Mouse (Mus musculus): ENCODE measurements around the gene Orai1. TPM values are rescaled to one million over a fixed set of nuclear protein-coding genes. Genes with fewer than 3 reads are reported as not detected.
"Not testable (repeated sequence)": the region's sequence is repeated elsewhere in the genome, so short reads cannot be mapped to it uniquely, and the experiment has no call there.

Gene Orai1
- polyA plus RNA-seq (2015; fragmentation: Nextera tagmentation; extraction: Ambion mirVana), result 16.6 and 18.3 TPM in 2 replicates

DNA sequence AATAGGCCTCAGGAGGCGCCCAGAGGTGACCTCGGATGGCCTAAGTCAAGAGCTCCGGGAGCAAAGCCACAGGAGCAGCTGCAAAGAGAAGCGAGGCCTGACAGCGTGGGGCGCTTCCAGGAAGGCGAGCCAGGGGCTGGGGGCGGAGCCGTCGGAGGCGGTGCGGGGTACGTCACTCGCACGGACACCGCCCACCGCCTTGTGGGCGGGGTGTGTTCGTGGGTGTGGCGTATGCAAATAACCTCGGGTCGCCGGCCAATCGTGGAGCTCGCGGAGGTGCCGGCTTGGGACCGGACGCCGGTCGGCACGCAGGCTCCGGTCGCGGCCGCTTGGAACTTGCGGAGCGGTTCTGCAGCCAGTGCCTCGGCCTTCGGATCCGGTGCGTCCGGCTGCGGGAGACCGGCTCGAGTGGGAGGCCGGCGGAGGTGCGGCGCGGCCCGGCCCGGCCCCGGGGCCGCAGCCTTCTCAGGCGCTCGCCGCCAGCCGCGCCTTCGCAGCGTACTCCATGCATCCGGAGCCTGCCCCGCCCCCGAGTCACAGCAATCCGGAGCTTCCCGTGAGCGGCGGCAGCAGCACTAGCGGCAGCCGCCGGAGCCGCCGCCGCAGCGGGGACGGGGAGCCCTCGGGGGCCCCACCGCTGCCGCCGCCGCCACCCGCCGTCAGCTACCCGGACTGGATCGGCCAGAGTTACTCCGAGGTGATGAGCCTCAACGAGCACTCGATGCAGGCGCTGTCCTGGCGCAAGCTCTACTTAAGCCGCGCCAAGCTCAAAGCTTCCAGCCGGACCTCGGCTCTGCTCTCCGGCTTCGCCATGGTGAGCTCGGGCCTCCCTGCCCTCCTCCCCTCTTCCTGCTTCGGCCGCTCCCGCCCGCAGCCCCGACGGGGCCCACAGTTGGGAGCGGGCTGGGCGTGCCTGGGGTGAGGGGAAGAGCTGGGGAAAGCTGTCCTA lies at the start of gene Orai1:
Gene Orai1, plus strand, starts transcription at position 322 of the 949 bp plus-strand sequence.
- H3K27me3 ChIP-seq (ENCODE audit: control insufficient read depth, insufficient read depth, low read length), result no peaks in the 10 kb centered on the region
- H3K9ac ChIP-seq (ENCODE audit: low read length), result peak within 1 kb of the TSS; percentile 90
- no peaks in the 10 kb centered on the region for H3K9me3 ChIP-seq (replicated peaks; ENCODE audit: control insufficient read depth, low read length)
- peak within 1 kb of the TSS; percentile 98 for H3K27ac ChIP-seq (ENCODE audit: low read length)
- peaks cover 34% of the 10 kb centered on the region for H3K4me1 ChIP-seq (ENCODE audit: control insufficient read depth, insufficient read depth, low read length)
- peak within 1 kb of the TSS; percentile 68 for H3K4me2 ChIP-seq (ENCODE audit: low read depth, low read length)
- ATAC-seq (ENCODE audit: insufficient read depth, low FRiP score), result peak; percentile 96
- no peaks in the 10 kb centered on the region for H3K36me3 ChIP-seq (ENCODE audit: control insufficient read depth, insufficient read depth, low read length)
- peak within 1 kb of the TSS; percentile 84 for H3K4me3 ChIP-seq (replicated peaks; ENCODE audit: low read length)
- WGBS, result under 1% methylated on average over 93 of the region's 106 CpGs

DNA sequence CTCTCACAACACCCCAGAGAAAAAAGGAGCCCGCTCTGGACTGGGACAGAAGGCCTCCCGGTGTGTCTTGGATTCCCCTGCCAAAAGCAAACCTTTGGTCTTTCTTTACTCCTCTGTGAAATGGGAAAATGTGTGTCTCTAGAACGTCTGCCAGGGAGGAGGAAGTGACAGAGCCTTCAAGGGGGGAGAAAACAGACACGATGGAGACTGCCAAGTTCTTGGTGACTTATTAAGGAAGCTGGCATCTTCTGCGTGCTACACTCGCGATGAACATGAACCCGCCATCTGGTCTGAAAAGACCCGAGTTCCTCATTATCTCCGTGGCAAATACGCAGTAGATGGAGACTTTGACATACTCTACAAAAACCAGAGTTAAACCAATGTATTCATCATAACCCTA lies 49.4 kb upstream of the Orai1 start:
- Histone ChIP-seq H3K27me3 (ENCODE audit: control insufficient read depth, insufficient read depth, low read length) (no peaks in the 10 kb centered on the region), H3K4me1 (ENCODE audit: control insufficient read depth, insufficient read depth, low read length) (no peaks in the 10 kb centered on the region; the same call in none of the 2 replicates), H3K27ac (ENCODE audit: low read length) (peak overlapping the region; percentile 73), H3K4me3 (replicated peaks; ENCODE audit: low read length) (no peak overlapping the region), H3K4me2 (ENCODE audit: low read depth, low read length) (no peak overlapping the region), H3K9ac (ENCODE audit: low read length) (no peak overlapping the region), H3K9me3 (replicated peaks; ENCODE audit: control insufficient read depth, low read length) (no peaks in the 10 kb centered on the region), H3K36me3 (ENCODE audit: control insufficient read depth, insufficient read depth, low read length) (no peaks in the 10 kb centered on the region)
- 72% methylated on average over 11 of the region's 11 CpGs for WGBS
- ATAC-seq (ENCODE audit: insufficient read depth, low FRiP score), result no peak

DNA sequence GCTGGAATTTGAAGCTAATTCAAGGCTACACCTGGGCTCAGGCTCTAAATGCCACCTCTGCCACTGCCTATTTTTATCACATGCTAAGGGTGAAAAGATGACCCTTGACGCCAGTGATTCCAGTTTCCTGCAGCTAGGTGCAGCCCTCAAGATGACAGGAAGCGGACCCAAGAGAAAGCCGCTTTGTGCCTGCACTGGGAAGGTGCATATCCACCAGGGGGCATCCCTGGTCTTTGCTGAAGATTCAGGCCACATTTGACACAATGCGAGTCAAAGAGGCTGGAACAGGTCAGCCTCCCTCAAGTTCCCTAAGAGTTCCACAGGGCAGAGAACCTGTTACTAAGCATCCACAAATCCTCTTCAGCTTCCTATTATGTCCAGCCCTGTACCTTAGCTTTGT lies 46.6 kb upstream of the Orai1 start:
- no peak overlapping the region for H3K27ac ChIP-seq (ENCODE audit: low read length)
- no peak overlapping the region for H3K9ac ChIP-seq (ENCODE audit: low read length)
- ATAC-seq (ENCODE audit: insufficient read depth, low FRiP score), result no peak
- no peaks in the 10 kb centered on the region for H3K9me3 ChIP-seq (replicated peaks; ENCODE audit: control insufficient read depth, low read length)
- H3K4me2 ChIP-seq (ENCODE audit: low read depth, low read length), result no peak overlapping the region
- no peaks in the 10 kb centered on the region for H3K36me3 ChIP-seq (ENCODE audit: control insufficient read depth, insufficient read depth, low read length)
- H3K4me3 ChIP-seq (replicated peaks; ENCODE audit: low read length), result no peak overlapping the region
- no peaks in the 10 kb centered on the region; the same call in none of the 2 replicates for H3K4me1 ChIP-seq (ENCODE audit: control insufficient read depth, insufficient read depth, low read length)
- H3K27me3 ChIP-seq (ENCODE audit: control insufficient read depth, insufficient read depth, low read length), result no peaks in the 10 kb centered on the region
- WGBS, result 16% methylated on average over 4 of the region's 4 CpGs

- no peaks in the 10 kb centered on the region for H3K9me3 ChIP-seq (replicated peaks; ENCODE audit: control insufficient read depth, low read length)
- WGBS, result 66% methylated on average over 5 of the region's 5 CpGs
- no peak overlapping the region for H3K27ac ChIP-seq (ENCODE audit: low read length)
- no peaks in the 10 kb centered on the region; the same call in 1 of the 2 replicates for H3K4me1 ChIP-seq (ENCODE audit: control insufficient read depth, insufficient read depth, low read length)
- no peak overlapping the region for H3K4me2 ChIP-seq (ENCODE audit: low read depth, low read length)
- ATAC-seq (ENCODE audit: insufficient read depth, low FRiP score), result no peak
- no peaks in the 10 kb centered on the region for H3K27me3 ChIP-seq (ENCODE audit: control insufficient read depth, insufficient read depth, low read length)
- no peaks in the 10 kb centered on the region for H3K36me3 ChIP-seq (ENCODE audit: control insufficient read depth, insufficient read depth, low read length)
- H3K9ac ChIP-seq (ENCODE audit: low read length), result no peak overlapping the region
- no peak overlapping the region for H3K4me3 ChIP-seq (replicated peaks; ENCODE audit: low read length)
Observed at GRCm38 (mm10) chr5:122970056-122970455, 44.8 kb upstream of the Orai1 start.

- 86% methylated on average over 4 of the region's 4 CpGs for WGBS
- no peaks in the 10 kb centered on the region; the same call in 1 of the 2 replicates for H3K4me1 ChIP-seq (ENCODE audit: control insufficient read depth, insufficient read depth, low read length)
- no peak overlapping the region for H3K27ac ChIP-seq (ENCODE audit: low read length)
- no peak overlapping the region for H3K9ac ChIP-seq (ENCODE audit: low read length)
- H3K36me3 ChIP-seq (ENCODE audit: control insufficient read depth, insufficient read depth, low read length), result no peaks in the 10 kb centered on the region
- no peak for ATAC-seq (ENCODE audit: insufficient read depth, low FRiP score)
- H3K4me2 ChIP-seq (ENCODE audit: low read depth, low read length), result no peak overlapping the region
- no peaks in the 10 kb centered on the region for H3K27me3 ChIP-seq (ENCODE audit: control insufficient read depth, insufficient read depth, low read length)
- H3K9me3 ChIP-seq (replicated peaks; ENCODE audit: control insufficient read depth, low read length), result no peaks in the 10 kb centered on the region
- no peak overlapping the region for H3K4me3 ChIP-seq (replicated peaks; ENCODE audit: low read length)
Observed at GRCm38 (mm10) chr5:122971438-122971837, 43.4 kb upstream of the Orai1 start.

GRCm38 (mm10) chr5:122972116-122972515 lies 42.8 kb upstream of the Orai1 start:
- H3K36me3 ChIP-seq (ENCODE audit: control insufficient read depth, insufficient read depth, low read length), result no peaks in the 10 kb centered on the region
- WGBS, result 81% methylated on average over 9 of the region's 9 CpGs
- no peaks in the 10 kb centered on the region; the same call in 1 of the 2 replicates for H3K4me1 ChIP-seq (ENCODE audit: control insufficient read depth, insufficient read depth, low read length)
- no peak for ATAC-seq (ENCODE audit: insufficient read depth, low FRiP score)
- H3K27ac ChIP-seq (ENCODE audit: low read length), result no peak overlapping the region
- H3K4me3 ChIP-seq (replicated peaks; ENCODE audit: low read length), result no peak overlapping the region
- no peaks in the 10 kb centered on the region for H3K27me3 ChIP-seq (ENCODE audit: control insufficient read depth, insufficient read depth, low read length)
- no peak overlapping the region for H3K9ac ChIP-seq (ENCODE audit: low read length)
- no peaks in the 10 kb centered on the region for H3K9me3 ChIP-seq (replicated peaks; ENCODE audit: control insufficient read depth, low read length)
- H3K4me2 ChIP-seq (ENCODE audit: low read depth, low read length), result no peak overlapping the region

DNA sequence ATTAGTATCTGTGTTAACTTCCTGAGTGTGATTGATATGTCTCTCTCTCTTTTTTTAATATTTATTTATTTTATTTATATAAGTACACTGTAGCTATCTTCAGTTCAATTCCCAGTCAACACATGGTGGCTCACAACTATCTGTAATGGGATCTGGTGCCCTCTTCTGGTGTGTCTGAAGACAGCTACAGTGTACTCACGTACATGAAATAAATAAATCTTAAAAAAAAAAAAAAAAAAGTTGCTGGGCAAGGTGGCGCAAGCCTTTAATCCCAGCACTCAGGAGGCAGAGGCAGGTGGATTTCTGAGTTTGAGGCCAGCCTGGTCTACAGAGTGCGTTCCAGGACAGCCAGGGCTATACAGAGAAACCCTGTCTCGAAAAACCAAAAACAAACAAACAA lies 40.2 kb upstream of the Orai1 start:
- not testable (repeated sequence) for H3K27me3 ChIP-seq (ENCODE audit: control insufficient read depth, insufficient read depth, low read length); H3K9me3 ChIP-seq (replicated peaks; ENCODE audit: control insufficient read depth, low read length); H3K27ac ChIP-seq (ENCODE audit: low read length); H3K4me1 ChIP-seq (ENCODE audit: control insufficient read depth, insufficient read depth, low read length); H3K36me3 ChIP-seq (ENCODE audit: control insufficient read depth, insufficient read depth, low read length); H3K4me2 ChIP-seq (ENCODE audit: low read depth, low read length); H3K4me3 ChIP-seq (replicated peaks; ENCODE audit: low read length); H3K9ac ChIP-seq (ENCODE audit: low read length); ATAC-seq (ENCODE audit: insufficient read depth, low FRiP score)
- WGBS, result 90% methylated on average over 4 of the region's 4 CpGs

DNA sequence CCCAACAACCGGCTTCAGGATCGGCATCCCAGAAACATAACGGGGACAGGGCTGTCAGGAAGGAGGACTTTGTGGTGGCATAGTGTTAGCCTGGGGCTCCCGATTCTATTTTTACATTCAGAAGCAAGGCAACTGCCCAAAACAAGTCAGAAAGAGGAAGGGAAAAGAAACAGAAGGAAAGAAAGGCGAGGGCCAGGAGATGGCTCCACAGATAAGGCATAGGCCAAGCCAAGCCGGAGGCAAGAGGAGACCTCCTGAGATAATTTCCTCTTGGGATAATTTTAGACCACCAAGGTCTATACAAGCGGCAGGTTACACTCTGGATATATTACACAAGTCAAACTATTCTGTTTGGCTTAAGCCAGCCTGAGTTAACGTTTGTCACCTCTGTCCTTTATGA lies 35.9 kb upstream of the Orai1 start:
- no peaks in the 10 kb centered on the region for H3K9me3 ChIP-seq (replicated peaks; ENCODE audit: control insufficient read depth, low read length)
- WGBS, result 76% methylated on average over 8 of the region's 8 CpGs
- no peak overlapping the region for H3K4me2 ChIP-seq (ENCODE audit: low read depth, low read length)
- no peaks in the 10 kb centered on the region for H3K27me3 ChIP-seq (ENCODE audit: control insufficient read depth, insufficient read depth, low read length)
- no peaks in the 10 kb centered on the region for H3K36me3 ChIP-seq (ENCODE audit: control insufficient read depth, insufficient read depth, low read length)
- H3K9ac ChIP-seq (ENCODE audit: low read length), result no peak overlapping the region
- no peak overlapping the region for H3K27ac ChIP-seq (ENCODE audit: low read length)
- ATAC-seq (ENCODE audit: insufficient read depth, low FRiP score), result no peak
- H3K4me3 ChIP-seq (replicated peaks; ENCODE audit: low read length), result no peak overlapping the region
- no peaks in the 10 kb centered on the region for H3K4me1 ChIP-seq (ENCODE audit: control insufficient read depth, insufficient read depth, low read length)

GRCm38 (mm10) chr5:122984483-122984882 lies 30.4 kb upstream of the Orai1 start:
- Histone ChIP-seq H3K4me2 (ENCODE audit: low read depth, low read length) (no peak overlapping the region), H3K27ac (ENCODE audit: low read length) (no peak overlapping the region), H3K9ac (ENCODE audit: low read length) (no peak overlapping the region), H3K27me3 (ENCODE audit: control insufficient read depth, insufficient read depth, low read length) (no peaks in the 10 kb centered on the region), H3K36me3 (ENCODE audit: control insufficient read depth, insufficient read depth, low read length) (no peaks in the 10 kb centered on the region), H3K4me3 (replicated peaks; ENCODE audit: low read length) (no peak overlapping the region), H3K4me1 (ENCODE audit: control insufficient read depth, insufficient read depth, low read length) (peaks cover 16% of the 10 kb centered on the region), H3K9me3 (replicated peaks; ENCODE audit: control insufficient read depth, low read length) (no peaks in the 10 kb centered on the region)
- no peak for ATAC-seq (ENCODE audit: insufficient read depth, low FRiP score)
- 88% methylated on average over 5 of the region's 5 CpGs for WGBS
